Mouse (Mus musculus) G1E (cell line): Measurements from ENCODE around the gene Sidt1. TPM values are rescaled to one million over a fixed set of nuclear protein-coding genes. Genes with fewer than 3 reads are reported as not detected.

Source experiments
- ATAC-seq: 2 replicates; pipeline ENCODE4 v1.8.0; 2016; ENCODE audit warnings: mild to moderate bottlenecking; ENCODE audit not compliant: insufficient number of reproducible peaks, poor library complexity, low FRiP score, severe bottlenecking; ENCODE audit errors: extremely low read depth
- DNase-seq: peaks from one replicate; pipeline ENCODE4 v3.0.0; 2012; ENCODE audit warnings: low spot score
- H3K27me3 ChIP-seq: 2 replicates; pipeline ENCODE4 v1.6.1; 2012; ENCODE audit warnings: mild to moderate bottlenecking, low read length, inconsistent platforms; ENCODE audit not compliant: insufficient read depth
- H3K36me3 ChIP-seq: replicated peaks from 2 replicates; pipeline ENCODE3; 2012; ENCODE audit warnings: mild to moderate bottlenecking, inconsistent platforms
- H3K4me1 ChIP-seq: 2 replicates; pipeline ENCODE4 v1.6.1; 2012; ENCODE audit warnings: low read depth, low read length, inconsistent platforms, mixed read lengths; ENCODE audit not compliant: insufficient read depth
- H3K4me3 ChIP-seq: 2 replicates; pipeline ENCODE4 v1.5.1; 2012; ENCODE audit warnings: low read depth, mild to moderate bottlenecking, inconsistent platforms, low read length, moderate library complexity, mixed read lengths
- H3K9me3 ChIP-seq: replicated peaks from 2 replicates; pipeline ENCODE4 v1.6.1; 2012; ENCODE audit warnings: inconsistent platforms
- CTCF ChIP-seq: IDR thresholded peaks from 2 replicates; pipeline ENCODE4 v1.5.1; 2012; ENCODE audit warnings: low read depth, low read length, inconsistent platforms, mixed read lengths
- GATA1 ChIP-seq: IDR thresholded peaks from 2 replicates; pipeline ENCODE4 v1.6.1; 2012; ENCODE audit warnings: borderline replicate concordance, low read length, inconsistent platforms, mixed read lengths
- GATA2 ChIP-seq: IDR thresholded peaks from 2 replicates; pipeline ENCODE4 v1.6.1; 2012; ENCODE audit warnings: low read depth, low read length, inconsistent platforms, borderline replicate concordance
- POLR2AphosphoS5 ChIP-seq: IDR thresholded peaks from 2 replicates; pipeline ENCODE4 v1.6.1; 2012; ENCODE audit warnings: low read depth, low read length, inconsistent platforms; ENCODE audit not compliant: insufficient replicate concordance
- TAL1 ChIP-seq: conservative IDR thresholded peaks from 2 replicates; pipeline ENCODE4 v1.6.1; 2012; ENCODE audit warnings: low read depth, low read length, inconsistent platforms, mixed read lengths
- polyA plus RNA-seq: library from polyadenylated mRNA; stranded (reverse); fragments of >175 nt; gene quantifications from 2 replicates; pipeline ENCODE4 v1.2.3, GENCODE M21; 2012
- total RNA-seq, 2 experiments: library from RNA; stranded (forward) in 1 of 2; stranded (reverse) in 1 of 2; fragments of 200-1000 nt in 1 of 2; fragments of >200 nt in 1 of 2; fragmentation: Nextera tagmentation in 1 of 2; gene quantifications; 2 replicates each; pipeline ENCODE4 v1.2.3; 2014 to 2017

The Sidt1 gene
- total and polyA plus RNA-seq, 3 experiments: 1.1 TPM; not detected in 2

DNA sequence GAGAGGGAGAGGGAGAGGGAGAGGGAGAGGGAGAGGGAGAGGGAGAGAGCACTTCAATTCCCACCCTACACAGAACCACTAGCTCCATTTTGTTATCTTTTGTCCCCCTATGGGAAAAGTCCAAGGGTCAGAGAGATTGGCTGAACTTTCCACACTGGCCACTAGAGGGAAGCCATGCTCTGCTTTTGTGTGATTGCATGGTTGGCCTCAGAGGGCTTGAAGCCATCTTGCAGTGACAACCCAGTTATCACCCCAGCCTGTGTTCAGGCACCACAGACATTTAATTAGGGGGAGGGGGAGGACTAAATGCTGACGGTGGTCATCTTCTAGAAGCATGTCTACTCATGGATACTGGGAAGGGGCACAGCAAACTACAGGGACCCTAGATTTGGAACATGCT is 90.4 kb downstream of the Sidt1 start:
- H3K36me3 ChIP-seq: no peaks in the 10 kb centered on the region
- no peak overlapping the region for H3K4me3 ChIP-seq
- ATAC-seq (peak; percentile 71), DNase-seq (peak; percentile 66)
- H3K4me1 ChIP-seq: peaks cover 10% of the 10 kb centered on the region; the same call in 1 of the 2 replicates
- H3K9me3 ChIP-seq: 0 out of 2 replicates have a peak, but pooled peaks cover 2% of the 10 kb centered on the region
- H3K27me3 ChIP-seq: peaks cover 23% of the 10 kb centered on the region
- TF ChIP-seq CTCF (peak; percentile 86), GATA2 (no peak), TAL1 (no peak)

DNA sequence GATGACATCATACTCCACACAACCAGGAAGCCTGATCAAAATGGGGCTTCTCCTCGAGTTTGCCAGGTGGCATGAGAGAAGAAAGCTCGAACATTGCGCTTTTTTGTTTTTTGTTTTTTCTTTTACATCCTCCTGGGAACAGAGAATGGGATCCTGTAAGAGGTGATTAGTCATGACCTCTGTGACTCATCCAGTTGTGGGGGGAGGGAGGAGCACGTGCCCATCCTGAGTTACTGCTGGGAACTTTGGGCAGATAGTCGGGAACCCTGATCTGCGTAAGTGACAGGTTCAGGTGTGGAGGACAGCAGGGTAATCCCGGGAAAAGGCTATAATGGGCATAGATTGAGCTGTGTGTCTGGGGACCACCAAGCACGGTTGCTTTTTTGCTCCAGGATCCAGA is 92.6 kb downstream of the Sidt1 start:
- DNase-seq (no peak), ATAC-seq (no peak)
- Histone ChIP-seq H3K4me3 (no peak overlapping the region), H3K4me1 (peaks cover 10% of the 10 kb centered on the region; the same call in 1 of the 2 replicates), H3K9me3 (no peaks in the 10 kb centered on the region), H3K27me3 (peaks cover 24% of the 10 kb centered on the region), H3K36me3 (no peaks in the 10 kb centered on the region)
- TF ChIP-seq CTCF: no peak
- no peak for TF ChIP-seq POLR2AphosphoS5
- no peak for TF ChIP-seq TAL1
- no peak for TF ChIP-seq GATA1
- TF ChIP-seq GATA2: no peak

DNA sequence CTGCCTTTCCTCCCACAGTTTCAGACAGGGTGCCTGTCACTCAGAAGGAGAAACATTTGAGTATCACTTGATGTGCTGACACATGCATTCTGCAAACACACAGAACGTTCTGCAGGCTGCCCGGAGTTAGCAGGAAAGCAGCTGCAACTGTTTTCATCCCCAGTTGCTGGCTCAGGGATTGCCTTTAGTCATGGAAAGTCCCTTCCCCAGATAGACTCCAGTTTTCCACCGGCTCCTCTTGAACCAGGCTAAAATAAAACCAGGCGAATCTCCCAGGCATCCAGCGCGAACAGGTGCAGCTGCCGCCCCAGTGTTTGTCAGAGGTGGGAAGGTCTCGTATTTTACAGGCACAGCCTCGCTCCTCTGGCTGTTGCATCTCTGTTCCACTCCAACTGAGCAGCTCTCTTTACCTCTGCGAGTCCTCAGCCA is 94.1 kb downstream of the Sidt1 start:
- H3K9me3 ChIP-seq: no peaks in the 10 kb centered on the region
- no peak for DNase-seq
- no peak overlapping the region for H3K4me3 ChIP-seq
- peaks cover 23% of the 10 kb centered on the region for H3K27me3 ChIP-seq
- no peak for TF ChIP-seq TAL1
- TF ChIP-seq GATA2: no peak
- no peak for TF ChIP-seq POLR2AphosphoS5
- no peaks in the 10 kb centered on the region for H3K36me3 ChIP-seq
- peaks cover 6% of the 10 kb centered on the region; the same call in 1 of the 2 replicates for H3K4me1 ChIP-seq
- ATAC-seq: no peak

DNA sequence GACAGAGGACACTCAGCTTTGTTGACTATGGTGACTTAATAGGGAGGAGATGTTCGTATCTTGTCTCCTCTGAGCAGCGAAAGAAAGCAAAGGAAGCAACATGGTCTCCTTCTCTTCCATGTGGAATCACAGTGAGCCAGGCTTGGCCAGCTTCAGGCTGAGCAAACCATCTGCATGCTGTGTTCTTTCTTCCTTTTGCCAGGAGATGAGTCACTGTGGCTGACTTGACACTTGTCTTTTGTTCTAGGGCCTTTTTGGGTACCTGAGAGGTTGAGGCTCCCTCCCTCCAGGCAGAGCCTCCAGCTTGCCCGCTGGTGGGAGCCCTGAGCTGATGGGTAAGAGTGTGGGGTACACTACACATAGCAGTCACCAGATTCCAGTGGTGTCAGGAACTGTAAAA is 95.2 kb downstream of the Sidt1 start:
- Histone ChIP-seq H3K9me3 (no peaks in the 10 kb centered on the region), H3K27me3 (peaks cover 28% of the 10 kb centered on the region), H3K4me1 (peaks cover 5% of the 10 kb centered on the region; the same call in 1 of the 2 replicates), H3K36me3 (no peaks in the 10 kb centered on the region), H3K4me3 (no peak overlapping the region)
- TF ChIP-seq TAL1: no peak
- no peak for TF ChIP-seq CTCF
- TF ChIP-seq GATA2: no peak
- no peak for TF ChIP-seq GATA1
- TF ChIP-seq POLR2AphosphoS5: no peak
- DNase-seq (no peak), ATAC-seq (no peak)

GRCm38 (mm10) chr16:44233019-44233418 is 100.0 kb downstream of the Sidt1 start:
- Histone ChIP-seq H3K36me3 (no peaks in the 10 kb centered on the region), H3K9me3 (no peaks in the 10 kb centered on the region), H3K4me1 (no peaks in the 10 kb centered on the region), H3K27me3 (peaks cover 13% of the 10 kb centered on the region), H3K4me3 (no peak overlapping the region)
- DNase-seq (no peak), ATAC-seq (no peak)
- TF ChIP-seq POLR2AphosphoS5 (no peak), GATA2 (no peak)

DNA sequence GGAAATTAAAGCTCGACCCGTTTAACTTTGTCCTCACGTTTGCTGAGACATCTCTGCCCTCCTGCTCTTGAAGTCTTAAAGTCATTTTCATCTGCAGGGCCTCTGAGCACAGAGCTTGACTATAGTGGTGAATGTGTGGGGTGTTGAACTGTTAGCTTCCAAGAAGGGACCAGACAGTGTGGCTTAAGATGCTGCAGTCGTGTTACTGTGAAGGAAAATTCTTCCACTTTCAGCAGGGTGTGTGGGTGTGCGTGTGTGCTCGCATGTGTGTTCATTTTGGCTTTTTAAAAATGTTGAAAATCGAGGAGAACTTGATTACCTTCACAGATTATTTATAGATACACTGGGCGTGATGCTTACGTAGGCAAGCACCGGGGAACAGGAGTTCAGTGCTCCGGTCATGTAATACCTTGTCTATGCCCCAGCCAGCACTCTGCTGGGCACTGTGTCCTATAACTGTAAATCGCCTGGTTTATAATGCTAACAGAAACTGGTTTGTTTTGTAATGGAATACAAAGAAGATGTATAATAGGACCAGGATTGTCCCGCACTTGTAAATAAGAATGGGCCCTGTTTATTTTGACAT is 106.2 kb downstream of the Sidt1 start:
- peaks cover 3% of the 10 kb centered on the region for H3K36me3 ChIP-seq
- H3K4me1 ChIP-seq: no peaks in the 10 kb centered on the region
- TF ChIP-seq GATA1 (no peak), CTCF (no peak), GATA2 (no peak), POLR2AphosphoS5 (no peak), TAL1 (no peak)
- no peak overlapping the region for H3K4me3 ChIP-seq
- H3K27me3 ChIP-seq: no peaks in the 10 kb centered on the region
- DNase-seq (no peak), ATAC-seq (no peak)
- no peaks in the 10 kb centered on the region for H3K9me3 ChIP-seq
